Mouse (Mus musculus) ES-Bruce4 (cell line): Measurements from ENCODE around the gene Vps37c. TPM values are rescaled to one million over a fixed set of nuclear protein-coding genes. Genes with fewer than 3 reads are reported as not detected.

Experiments
- H3K27ac ChIP-seq: 2 replicates; pipeline ENCODE4 v1.5.1; 2012; ENCODE audit warnings: low read length, inconsistent platforms; ENCODE audit not compliant: insufficient read depth
- H3K27me3 ChIP-seq: 2 replicates; pipeline ENCODE4 v1.6.1; 2012; ENCODE audit warnings: mild to moderate bottlenecking, low read length, inconsistent platforms; ENCODE audit not compliant: control insufficient read depth, poor library complexity, insufficient read depth, severe bottlenecking
- H3K36me3 ChIP-seq: 2 replicates; pipeline ENCODE4 v1.6.1; 2012; ENCODE audit warnings: inconsistent platforms, mild to moderate bottlenecking, low read length, moderate library complexity; ENCODE audit not compliant: control insufficient read depth, poor library complexity, insufficient read depth, severe bottlenecking
- H3K4me1 ChIP-seq: one replicate; pipeline ENCODE4 v1.8.1; 2011; ENCODE audit warnings: low read length; ENCODE audit not compliant: control insufficient read depth, insufficient read depth
- H3K4me3 ChIP-seq: 2 replicates; pipeline ENCODE4 v1.5.1; 2011; ENCODE audit warnings: low read depth, mild to moderate bottlenecking, low read length
- H3K9ac ChIP-seq: 2 replicates; pipeline ENCODE4 v1.6.1; 2012; ENCODE audit warnings: low read depth, mild to moderate bottlenecking, inconsistent platforms; ENCODE audit not compliant: poor library complexity, severe bottlenecking
- H3K9me3 ChIP-seq: replicated peaks from 2 replicates; pipeline ENCODE4 v1.6.1; 2012; ENCODE audit warnings: mild to moderate bottlenecking, low read length, inconsistent platforms; ENCODE audit not compliant: control insufficient read depth, poor library complexity, insufficient read depth, severe bottlenecking
- CTCF ChIP-seq: IDR thresholded peaks from one replicate; pipeline ENCODE4 v1.8.1; 2011; ENCODE audit warnings: low read depth, low read length
- EP300 ChIP-seq: IDR thresholded peaks from 2 replicates; pipeline ENCODE4 v1.6.1; 2011; ENCODE audit warnings: low read depth, low read length; ENCODE audit not compliant: insufficient read depth
- POLR2A ChIP-seq: IDR thresholded peaks from one replicate; pipeline ENCODE4 v1.8.1; 2011; ENCODE audit warnings: low read length; ENCODE audit not compliant: insufficient read depth
- polyA plus RNA-seq: library from polyadenylated mRNA; stranded (reverse); fragments of >200 nt; gene quantifications from 2 replicates; pipeline ENCODE4 v1.2.4, GENCODE M21; 2011; ENCODE audit warnings: low read depth; ENCODE audit not compliant: missing spikeins, insufficient read depth, insufficient read length

Vps37c gene
- 11.5 and 12.3 TPM in 2 replicates for polyA plus RNA-seq

DNA sequence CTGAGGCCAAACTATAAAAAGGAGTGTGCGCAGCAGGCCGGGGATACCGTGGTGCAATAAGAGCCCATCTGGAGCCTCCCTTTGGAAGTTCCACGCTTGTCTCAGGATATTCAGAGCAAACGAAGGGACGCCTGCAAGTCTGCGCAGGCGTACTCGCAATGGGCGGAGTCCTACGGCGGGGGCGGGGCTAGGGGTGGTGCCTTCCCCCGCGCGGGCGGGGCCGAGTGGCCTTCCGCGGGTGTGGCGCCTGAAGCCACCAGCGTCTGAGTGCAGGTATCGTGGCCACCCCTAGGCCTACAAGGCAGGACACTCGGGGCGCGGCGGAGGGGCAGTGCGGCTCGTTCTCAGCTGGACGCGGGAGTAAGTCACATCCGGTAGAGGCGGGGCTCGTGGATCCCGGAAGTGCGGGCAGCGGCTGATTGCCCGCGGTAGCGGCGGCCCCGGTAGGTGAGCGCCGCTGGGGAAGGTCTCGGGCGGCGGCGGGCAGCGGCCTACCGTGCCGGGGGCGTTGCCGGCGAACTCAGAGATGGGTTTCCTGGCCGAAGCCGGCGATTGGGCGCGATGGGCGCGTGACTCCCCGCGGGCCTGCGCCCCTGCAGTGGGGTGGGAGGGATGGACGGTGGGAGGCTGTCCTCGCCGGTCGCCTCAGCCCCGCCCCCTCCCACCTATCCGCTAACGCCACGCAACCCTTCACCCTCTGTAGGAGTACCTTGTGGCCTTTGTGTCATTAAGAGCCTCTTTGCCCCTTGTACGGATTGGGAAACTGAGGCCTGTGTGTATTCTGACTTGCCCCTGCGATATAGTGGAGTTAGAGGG, at the start of gene Vps37c:
Gene Vps37c, plus strand, starts transcription at position 199 of the 816 bp plus-strand sequence.
- H3K27me3 ChIP-seq: no peaks in the 10 kb centered on the region
- H3K4me3 ChIP-seq: peak within 1 kb of the TSS; percentile 99
- H3K27ac ChIP-seq: peak within 1 kb of the TSS; percentile 53
- no peaks in the 10 kb centered on the region for H3K36me3 ChIP-seq
- no peaks in the 10 kb centered on the region for H3K4me1 ChIP-seq
- H3K9me3 ChIP-seq: no peaks in the 10 kb centered on the region
- peak within 1 kb of the TSS; percentile 93 for H3K9ac ChIP-seq
- TF ChIP-seq EP300 (no peak), CTCF (no peak), POLR2A (peak; percentile 20)

- no peak overlapping the region for H3K27ac ChIP-seq
- no peaks in the 10 kb centered on the region for H3K36me3 ChIP-seq
- TF ChIP-seq CTCF (no peak), EP300 (no peak), POLR2A (no peak)
- no peaks in the 10 kb centered on the region for H3K9me3 ChIP-seq
- H3K4me3 ChIP-seq: no peak overlapping the region
- 0 out of 2 replicates have a peak, but pooled peaks cover 2% of the 10 kb centered on the region for H3K27me3 ChIP-seq
- H3K4me1 ChIP-seq: no peaks in the 10 kb centered on the region
- H3K9ac ChIP-seq: no peak overlapping the region
Measured at GRCm38 (mm10) chr19:10640080-10640479, 48.5 kb upstream of the Vps37c start.

DNA sequence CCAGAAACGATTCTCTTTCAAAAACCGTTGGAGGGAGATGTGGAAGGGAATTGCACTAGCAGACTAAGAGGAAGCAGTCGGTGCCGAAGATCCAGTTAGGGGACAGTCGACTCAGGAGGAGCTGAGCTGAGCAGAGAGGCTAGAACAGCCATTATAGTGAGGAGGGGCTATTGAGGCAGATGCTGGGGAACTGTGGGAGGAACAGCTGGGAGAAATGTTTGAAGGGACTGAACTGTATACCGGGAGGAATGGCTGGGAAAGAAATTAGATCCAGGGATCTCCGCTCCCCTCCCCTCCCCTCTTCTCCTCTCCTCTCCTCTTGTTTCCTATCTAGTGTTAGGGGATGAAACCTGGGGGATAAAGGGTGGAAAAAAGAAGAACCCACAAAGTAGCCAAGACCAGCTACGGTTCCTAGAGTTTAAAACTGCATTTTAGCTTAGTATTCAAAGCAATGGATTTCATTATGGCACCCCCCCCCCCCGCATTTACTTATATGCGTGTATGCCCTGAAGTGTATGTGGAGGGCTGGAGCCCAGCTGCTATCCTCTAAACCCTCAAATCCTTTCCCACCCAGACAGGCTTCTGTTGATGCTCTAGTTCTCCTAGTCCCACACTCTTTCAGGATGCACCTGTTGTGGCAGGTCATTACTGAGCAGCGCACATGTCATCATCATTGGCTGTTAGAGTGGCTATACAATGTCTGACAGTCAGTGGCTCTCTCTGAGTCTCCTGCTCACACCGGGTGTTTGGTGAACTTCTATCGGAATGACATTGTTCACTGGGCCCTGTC, 47.8 kb upstream of the Vps37c start:
- no peak overlapping the region for H3K9ac ChIP-seq
- no peaks in the 10 kb centered on the region for H3K9me3 ChIP-seq
- TF ChIP-seq CTCF: no peak
- 0 out of 2 replicates have a peak, but pooled peaks cover 2% of the 10 kb centered on the region for H3K27me3 ChIP-seq
- no peak overlapping the region for H3K4me3 ChIP-seq
- H3K27ac ChIP-seq: no peak overlapping the region
- H3K36me3 ChIP-seq: no peaks in the 10 kb centered on the region
- no peaks in the 10 kb centered on the region for H3K4me1 ChIP-seq

DNA sequence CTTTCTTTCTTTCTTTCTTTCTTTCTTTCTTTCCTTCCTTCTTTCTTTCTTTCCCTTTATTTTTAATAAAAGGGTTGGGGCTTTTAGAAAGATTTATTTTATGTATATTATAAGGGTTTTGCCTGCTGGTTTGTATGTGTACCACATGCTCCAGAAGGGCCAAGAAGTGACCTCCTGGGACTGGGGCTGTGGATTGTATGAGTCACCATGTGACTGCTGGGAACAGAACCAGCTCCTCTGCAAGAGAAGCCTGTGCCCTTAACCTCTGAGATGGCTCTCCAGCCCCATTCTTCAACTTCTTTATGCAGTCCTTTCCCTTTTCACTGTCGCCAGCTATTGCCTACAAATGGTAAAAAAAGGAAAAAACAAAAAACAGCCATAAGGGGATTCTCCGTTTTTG, 42.9 kb upstream of the Vps37c start:
- Histone ChIP-seq H3K27ac (no peak overlapping the region), H3K9ac (no peak overlapping the region), H3K27me3 (0 out of 2 replicates have a peak, but pooled peaks cover 1% of the 10 kb centered on the region), H3K36me3 (no peaks in the 10 kb centered on the region), H3K9me3 (no peaks in the 10 kb centered on the region), H3K4me3 (no peak overlapping the region), H3K4me1 (no peaks in the 10 kb centered on the region)
- TF ChIP-seq EP300: no peak
- TF ChIP-seq POLR2A: no peak
- TF ChIP-seq CTCF: no peak

DNA sequence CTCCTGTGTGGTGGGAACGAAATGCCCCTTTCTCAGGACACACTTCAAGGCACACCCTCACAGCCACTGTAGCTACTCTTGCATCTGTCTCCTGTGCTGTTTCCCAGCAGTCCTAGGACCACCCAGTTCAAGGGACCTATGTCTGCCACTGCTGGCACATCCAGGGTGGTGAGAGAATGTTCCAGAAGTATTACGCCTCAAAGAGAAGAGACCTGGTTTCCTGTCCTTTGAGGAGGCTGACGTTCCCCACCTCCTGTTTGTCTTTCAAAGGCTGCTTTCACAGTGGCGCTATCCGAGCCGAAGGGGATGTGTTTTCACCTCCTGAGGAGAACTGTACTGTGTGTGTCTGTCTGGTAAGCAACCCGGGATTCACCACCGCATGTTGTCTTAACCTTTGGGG, 40.4 kb upstream of the Vps37c start:
- no peaks in the 10 kb centered on the region for H3K36me3 ChIP-seq
- no peaks in the 10 kb centered on the region for H3K9me3 ChIP-seq
- TF ChIP-seq EP300: no peak
- no peak for TF ChIP-seq POLR2A
- TF ChIP-seq CTCF: no peak
- H3K4me1 ChIP-seq: no peaks in the 10 kb centered on the region
- no peak overlapping the region for H3K27ac ChIP-seq
- no peaks in the 10 kb centered on the region for H3K27me3 ChIP-seq
- no peak overlapping the region for H3K4me3 ChIP-seq
- no peak overlapping the region for H3K9ac ChIP-seq

GRCm38 (mm10) chr19:10656058-10656457, 32.5 kb upstream of the Vps37c start:
- TF ChIP-seq EP300 (no peak), POLR2A (no peak), CTCF (no peak)
- Histone ChIP-seq H3K4me1 (no peaks in the 10 kb centered on the region), H3K27ac (no peak overlapping the region), H3K9me3 (no peaks in the 10 kb centered on the region), H3K27me3 (no peaks in the 10 kb centered on the region), H3K4me3 (no peak overlapping the region), H3K9ac (no peak overlapping the region), H3K36me3 (no peaks in the 10 kb centered on the region)
